Mouse (Mus musculus) kidney, adult 2 months (tissue): ENCODE results near the gene Gm20489.

Source experiments
- CTCF ChIP-seq: fragments of 200-500 bp; conservative IDR thresholded peaks from 2 replicates; pipeline ENCODE4 v1.5.1; 2011; ENCODE audit warnings: low read depth, mild to moderate bottlenecking, control low read depth, low read length, moderate library complexity, mixed read lengths; ENCODE audit not compliant: insufficient read depth, insufficient read length
- POLR2A ChIP-seq: fragments of 200-500 bp; IDR thresholded peaks from one replicate; pipeline ENCODE4 v1.6.1; 2011; ENCODE audit warnings: low read depth, low read length, control low read depth

- TF ChIP-seq POLR2A = no peak
- TF ChIP-seq CTCF = no peak
Observed at GRCm38 (mm10) chrX:101254740-101255139, 14.1 kb downstream of the Gm20489 start.
